Mouse (Mus musculus) embryonic fibroblast, embryonic 13.5 days (primary cell): ENCODE measurements around the gene Pgd.

ENCODE experiments used
- CTCF ChIP-seq: IDR thresholded peaks from 2 replicates; pipeline ENCODE4 v1.5.1; 2011; ENCODE audit warnings: mild to moderate bottlenecking, control low read depth, low read length, moderate library complexity, borderline replicate concordance; ENCODE audit not compliant: insufficient read depth
- POLR2A ChIP-seq: IDR thresholded peaks from 2 replicates; pipeline ENCODE4 v1.6.1; 2011; ENCODE audit warnings: low read depth, mild to moderate bottlenecking, control low read depth, low read length, moderate library complexity

GRCm38 (mm10) chr4:149125341-149126114, 41.0 kb downstream of the Pgd start:
- TF ChIP-seq CTCF (no peak), POLR2A (no peak)
